Mouse (Mus musculus): Measurements from ENCODE around the gene Ube2b. TPM values are rescaled to one million over a fixed set of nuclear protein-coding genes. Genes with fewer than 3 reads are reported as not detected.

Ube2b gene
- polyA plus RNA-seq, 1 experiment from 2014 or later, result 192 TPM

GRCm38 (mm10) chr11:51962277-51962676 lies 38.3 kb downstream of the Ube2b start:
- no peak overlapping the region for H3K27ac ChIP-seq (replicated peaks; ENCODE audit: low read depth, low read length)

GRCm38 (mm10) chr11:51961761-51962160 lies 38.8 kb downstream of the Ube2b start:
- Histone ChIP-seq H3K4me1 (ENCODE audit: control insufficient read depth, insufficient read depth, low read length) (no peaks in the 10 kb centered on the region), H3K4me3 (ENCODE audit: low read depth, low read length) (no peak overlapping the region), H3K27me3 (ENCODE audit: control insufficient read depth, insufficient read depth, low read length) (no peaks in the 10 kb centered on the region), H3K36me3 (replicated peaks; ENCODE audit: control insufficient read depth, insufficient read depth, low read depth, low read length) (no peaks in the 10 kb centered on the region), H3K4me2 (ENCODE audit: low read depth, low read length) (no peak overlapping the region), H3K27ac (replicated peaks; ENCODE audit: low read depth, low read length) (no peak overlapping the region), H3K9ac (replicated peaks; ENCODE audit: low read length) (no peak overlapping the region), H3K9me3 (replicated peaks; ENCODE audit: control insufficient read depth, low read length) (no peaks in the 10 kb centered on the region)
- WGBS, result 87% methylated on average over 8 of the region's 8 CpGs
- ATAC-seq (replicated peaks; ENCODE audit: insufficient number of reproducible peaks, low FRiP score, low TSS enrichment, low read depth), result no peak
- no peak for DNase-seq (ENCODE audit: low spot score)

More at GRCm38 (mm10) chr11:51962277-51962676, 38.3 kb downstream of the Ube2b start:
- Histone ChIP-seq H3K9me3 (replicated peaks; ENCODE audit: control insufficient read depth, low read length) (no peaks in the 10 kb centered on the region), H3K4me1 (ENCODE audit: control insufficient read depth, insufficient read depth, low read length) (no peaks in the 10 kb centered on the region), H3K4me3 (ENCODE audit: low read depth, low read length) (no peak overlapping the region), H3K36me3 (replicated peaks; ENCODE audit: control insufficient read depth, insufficient read depth, low read depth, low read length) (no peaks in the 10 kb centered on the region), H3K4me2 (ENCODE audit: low read depth, low read length) (no peak overlapping the region), H3K27me3 (ENCODE audit: control insufficient read depth, insufficient read depth, low read length) (no peaks in the 10 kb centered on the region), H3K9ac (replicated peaks; ENCODE audit: low read length) (no peak overlapping the region)
- 90% methylated on average over 7 of the region's 7 CpGs for WGBS
- DNase-seq (ENCODE audit: low spot score) (no peak), ATAC-seq (replicated peaks; ENCODE audit: insufficient number of reproducible peaks, low FRiP score, low TSS enrichment, low read depth) (no peak)

- no peak overlapping the region for H3K4me3 ChIP-seq (ENCODE audit: low read depth, low read length)
- 68% methylated on average over 11 of the region's 11 CpGs for WGBS
- no peak for DNase-seq (ENCODE audit: low spot score)
- ATAC-seq (replicated peaks; ENCODE audit: insufficient number of reproducible peaks, low FRiP score, low TSS enrichment, low read depth), result no peak
- H3K9me3 ChIP-seq (replicated peaks; ENCODE audit: control insufficient read depth, low read length), result no peaks in the 10 kb centered on the region
- H3K36me3 ChIP-seq (replicated peaks; ENCODE audit: control insufficient read depth, insufficient read depth, low read depth, low read length), result no peaks in the 10 kb centered on the region
- H3K9ac ChIP-seq (replicated peaks; ENCODE audit: low read length), result no peak overlapping the region
- no peaks in the 10 kb centered on the region for H3K27me3 ChIP-seq (ENCODE audit: control insufficient read depth, insufficient read depth, low read length)
- H3K4me1 ChIP-seq (ENCODE audit: control insufficient read depth, insufficient read depth, low read length), result no peaks in the 10 kb centered on the region
- no peak overlapping the region for H3K27ac ChIP-seq (replicated peaks; ENCODE audit: low read depth, low read length)
- H3K4me2 ChIP-seq (ENCODE audit: low read depth, low read length), result no peak overlapping the region
These were observed 39.5 kb downstream of the Ube2b start for GRCm38 (mm10) chr11:51960967-51961471.

GRCm38 (mm10) chr11:51960061-51960460 lies 40.5 kb downstream of the Ube2b start:
- H3K4me3 ChIP-seq (ENCODE audit: low read depth, low read length), result no peak overlapping the region
- no peaks in the 10 kb centered on the region for H3K9me3 ChIP-seq (replicated peaks; ENCODE audit: control insufficient read depth, low read length)
- no peaks in the 10 kb centered on the region for H3K4me1 ChIP-seq (ENCODE audit: control insufficient read depth, insufficient read depth, low read length)
- DNase-seq (ENCODE audit: low spot score) (no peak), ATAC-seq (replicated peaks; ENCODE audit: insufficient number of reproducible peaks, low FRiP score, low TSS enrichment, low read depth) (no peak)
- H3K27me3 ChIP-seq (ENCODE audit: control insufficient read depth, insufficient read depth, low read length), result no peaks in the 10 kb centered on the region
- H3K4me2 ChIP-seq (ENCODE audit: low read depth, low read length), result no peak overlapping the region
- 89% methylated on average over 4 of the region's 4 CpGs for WGBS
- no peak overlapping the region for H3K9ac ChIP-seq (replicated peaks; ENCODE audit: low read length)
- no peaks in the 10 kb centered on the region for H3K36me3 ChIP-seq (replicated peaks; ENCODE audit: control insufficient read depth, insufficient read depth, low read depth, low read length)
- no peak overlapping the region for H3K27ac ChIP-seq (replicated peaks; ENCODE audit: low read depth, low read length)

GRCm38 (mm10) chr11:51959511-51959910 lies 41.1 kb downstream of the Ube2b start:
- Histone ChIP-seq H3K27ac (replicated peaks; ENCODE audit: low read depth, low read length) (no peak overlapping the region), H3K4me2 (ENCODE audit: low read depth, low read length) (no peak overlapping the region), H3K9ac (replicated peaks; ENCODE audit: low read length) (no peak overlapping the region), H3K27me3 (ENCODE audit: control insufficient read depth, insufficient read depth, low read length) (no peaks in the 10 kb centered on the region), H3K4me1 (ENCODE audit: control insufficient read depth, insufficient read depth, low read length) (no peaks in the 10 kb centered on the region), H3K4me3 (ENCODE audit: low read depth, low read length) (no peak overlapping the region), H3K36me3 (replicated peaks; ENCODE audit: control insufficient read depth, insufficient read depth, low read depth, low read length) (no peaks in the 10 kb centered on the region), H3K9me3 (replicated peaks; ENCODE audit: control insufficient read depth, low read length) (no peaks in the 10 kb centered on the region)
- ATAC-seq (replicated peaks; ENCODE audit: insufficient number of reproducible peaks, low FRiP score, low TSS enrichment, low read depth) (no peak), DNase-seq (ENCODE audit: low spot score) (no peak)
- WGBS, result 78% methylated on average over 5 of the region's 5 CpGs

- Histone ChIP-seq H3K4me3 (ENCODE audit: low read depth, low read length) (no peak overlapping the region), H3K9me3 (replicated peaks; ENCODE audit: control insufficient read depth, low read length) (no peaks in the 10 kb centered on the region), H3K36me3 (replicated peaks; ENCODE audit: control insufficient read depth, insufficient read depth, low read depth, low read length) (no peaks in the 10 kb centered on the region), H3K27me3 (ENCODE audit: control insufficient read depth, insufficient read depth, low read length) (no peaks in the 10 kb centered on the region), H3K27ac (replicated peaks; ENCODE audit: low read depth, low read length) (no peak overlapping the region), H3K4me2 (ENCODE audit: low read depth, low read length) (no peak overlapping the region), H3K9ac (replicated peaks; ENCODE audit: low read length) (no peak overlapping the region), H3K4me1 (ENCODE audit: control insufficient read depth, insufficient read depth, low read length) (no peaks in the 10 kb centered on the region)
- no peak for ATAC-seq (replicated peaks; ENCODE audit: insufficient number of reproducible peaks, low FRiP score, low TSS enrichment, low read depth)
- DNase-seq (ENCODE audit: low spot score), result no peak
- 92% methylated on average over 4 of the region's 4 CpGs for WGBS
These were observed 42.8 kb downstream of the Ube2b start for GRCm38 (mm10) chr11:51957760-51958159.

GRCm38 (mm10) chr11:51956112-51956511 lies 44.5 kb downstream of the Ube2b start:
- DNase-seq (ENCODE audit: low spot score) (no peak), ATAC-seq (replicated peaks; ENCODE audit: insufficient number of reproducible peaks, low FRiP score, low TSS enrichment, low read depth) (no peak)
- H3K9me3 ChIP-seq (replicated peaks; ENCODE audit: control insufficient read depth, low read length), result no peaks in the 10 kb centered on the region
- H3K4me3 ChIP-seq (ENCODE audit: low read depth, low read length), result no peak overlapping the region
- no peak overlapping the region for H3K9ac ChIP-seq (replicated peaks; ENCODE audit: low read length)
- H3K4me2 ChIP-seq (ENCODE audit: low read depth, low read length), result no peak overlapping the region
- H3K36me3 ChIP-seq (replicated peaks; ENCODE audit: control insufficient read depth, insufficient read depth, low read depth, low read length), result no peaks in the 10 kb centered on the region
- no peaks in the 10 kb centered on the region for H3K4me1 ChIP-seq (ENCODE audit: control insufficient read depth, insufficient read depth, low read length)
- WGBS, result 68% methylated on average over 9 of the region's 9 CpGs
- H3K27me3 ChIP-seq (ENCODE audit: control insufficient read depth, insufficient read depth, low read length), result no peaks in the 10 kb centered on the region
- no peak overlapping the region for H3K27ac ChIP-seq (replicated peaks; ENCODE audit: low read depth, low read length)

- Histone ChIP-seq H3K4me1 (ENCODE audit: control insufficient read depth, insufficient read depth, low read length) (no peaks in the 10 kb centered on the region), H3K9me3 (replicated peaks; ENCODE audit: control insufficient read depth, low read length) (no peaks in the 10 kb centered on the region), H3K27ac (replicated peaks; ENCODE audit: low read depth, low read length) (no peak overlapping the region), H3K4me3 (ENCODE audit: low read depth, low read length) (no peak overlapping the region), H3K4me2 (ENCODE audit: low read depth, low read length) (no peak overlapping the region), H3K36me3 (replicated peaks; ENCODE audit: control insufficient read depth, insufficient read depth, low read depth, low read length) (no peaks in the 10 kb centered on the region), H3K9ac (replicated peaks; ENCODE audit: low read length) (no peak overlapping the region), H3K27me3 (ENCODE audit: control insufficient read depth, insufficient read depth, low read length) (no peaks in the 10 kb centered on the region)
- DNase-seq (ENCODE audit: low spot score) (no peak), ATAC-seq (replicated peaks; ENCODE audit: insufficient number of reproducible peaks, low FRiP score, low TSS enrichment, low read depth) (no peak)
- WGBS, result 56% methylated on average over 5 of the region's 5 CpGs
These were observed 48.6 kb downstream of the Ube2b start for GRCm38 (mm10) chr11:51951861-51952420.

Measured in embryonic facial prominence, embryonic 11.5 days (tissue).